Mouse (Mus musculus) hindbrain, embryonic 15.5 days (tissue): ENCODE measurements around the gene Olfr1458. TPM values are rescaled to one million over a fixed set of nuclear protein-coding genes. Genes with fewer than 3 reads are reported as not detected.

ENCODE experiments used
- ATAC-seq: fragments of 200-750 bp; cut with Nextera tagmentation; 2 replicates; pipeline ENCODE4 v1.8.0; 2017; ENCODE audit warnings: low read depth, moderate number of reproducible peaks, moderate TSS enrichment; ENCODE audit not compliant: low FRiP score
- H3K27ac ChIP-seq: fragments of 300-500 bp; sonication (generic); replicated peaks from 2 replicates; pipeline ENCODE4 v1.5.1; 2015; ENCODE audit warnings: mild to moderate bottlenecking, inconsistent platforms
- H3K27me3 ChIP-seq: fragments of 300-500 bp; sonication (generic); 2 replicates; pipeline ENCODE4 v1.6.1; 2015; ENCODE audit warnings: control low read depth, inconsistent platforms
- H3K36me3 ChIP-seq: fragments of 300-500 bp; sonication (generic); 2 replicates; pipeline ENCODE4 v1.6.1; 2015; ENCODE audit warnings: control low read depth, inconsistent platforms
- H3K4me1 ChIP-seq: fragments of 300-500 bp; sonication (generic); replicated peaks from 2 replicates; pipeline ENCODE4 v1.6.1; 2015; ENCODE audit warnings: control low read depth, inconsistent platforms
- H3K4me2 ChIP-seq: fragments of 300-500 bp; sonication (generic); 2 replicates; pipeline ENCODE4 v1.6.1; 2015; ENCODE audit warnings: moderate library complexity, mild to moderate bottlenecking, inconsistent platforms
- H3K4me3 ChIP-seq: fragments of 300-500 bp; sonication (generic); 2 replicates; pipeline ENCODE4 v1.5.1; 2015; ENCODE audit warnings: mild to moderate bottlenecking, inconsistent platforms
- H3K9ac ChIP-seq: fragments of 300-500 bp; sonication (generic); 2 replicates; pipeline ENCODE4 v1.6.1; 2015; ENCODE audit warnings: inconsistent platforms
- H3K9me3 ChIP-seq: fragments of 300-500 bp; sonication (generic); 2 replicates; pipeline ENCODE4 v1.6.1; 2016; ENCODE audit warnings: control low read depth, inconsistent platforms
- WGBS: fragments of 180-500 bp; shearing (Covaris S2); methylation state at CpG from one replicate; pipeline ENCODE4 v1.1.7; 2015; 5-methylcytosine and 5-hydroxymethylcytosine counted together
- polyA plus RNA-seq: library from polyadenylated mRNA; unstranded; fragments of >200 nt; fragmentation: Nextera tagmentation; extraction: Ambion mirVana; gene quantifications from 2 replicates; pipeline ENCODE4 v1.2.1, GENCODE M21; 2015

The Olfr1458 gene
- not detected in 2 replicates for polyA plus RNA-seq

DNA sequence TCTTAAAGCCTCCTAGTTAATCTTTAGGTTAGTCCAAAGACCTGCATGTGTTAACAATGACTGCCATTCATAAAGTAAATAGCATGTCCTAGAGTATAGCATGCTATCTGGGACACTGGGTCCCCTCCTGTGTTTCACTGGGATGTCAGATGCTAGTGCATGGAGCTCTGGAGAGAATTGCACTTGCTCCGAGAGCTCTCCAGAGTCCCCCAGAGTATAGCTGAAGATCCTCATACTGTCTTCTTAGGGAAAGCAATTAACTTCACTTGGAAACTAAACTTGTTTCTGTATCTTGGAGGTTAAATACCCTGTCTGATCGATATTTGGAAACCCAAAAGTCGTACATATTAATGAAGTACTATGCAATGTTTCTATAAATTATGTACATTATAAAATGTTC lies at the start of gene Olfr1458:
Gene Olfr1458 (minus strand): TSS at position 101 of the 400 bp plus-strand sequence.
- WGBS = 87% methylated on average over 3 of the region's 3 CpGs

DNA sequence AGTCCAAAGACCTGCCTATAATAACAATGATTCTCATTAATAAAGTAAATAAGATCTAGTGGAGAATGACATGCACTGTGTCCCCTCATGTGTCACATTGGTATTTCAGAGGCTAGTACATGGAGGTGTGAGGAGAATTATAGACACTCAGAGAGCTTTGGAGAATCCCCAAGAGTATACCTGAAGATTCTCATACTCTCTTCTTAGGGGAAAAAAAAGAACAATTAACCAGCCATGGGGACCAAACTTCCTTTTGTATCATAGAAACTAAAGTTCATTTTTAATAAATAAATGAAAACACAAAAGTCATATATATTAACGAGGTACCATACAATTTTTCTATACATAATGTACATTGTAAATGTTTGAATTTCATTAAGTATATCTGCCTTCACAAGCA lies 42.9 kb upstream of the Olfr1458 start, which contains the start of gene Olfr1459:
Gene Olfr1459 (minus strand): TSS at position 101 of the 400 bp plus-strand sequence.
- Histone ChIP-seq H3K27ac (no peak within 1 kb of the TSS), H3K4me3 (no peak within 1 kb of the TSS), H3K9me3 (0 out of 2 replicates have a peak, but pooled peaks cover 7% of the 10 kb centered on the region), H3K4me2 (no peak within 1 kb of the TSS), H3K4me1 (no peaks in the 10 kb centered on the region), H3K9ac (no peak within 1 kb of the TSS), H3K27me3 (no peaks in the 10 kb centered on the region), H3K36me3 (no peaks in the 10 kb centered on the region)
- WGBS = 80% methylated on average over 1 of the region's 1 CpGs
- no peak for ATAC-seq

More for the DNA sequence above, at the start of gene Olfr1458:
- no peak within 1 kb of the TSS for H3K4me3 ChIP-seq
- H3K9me3 ChIP-seq = peaks cover 11% of the 10 kb centered on the region; the same call in 1 of the 2 replicates
- H3K27me3 ChIP-seq = no peaks in the 10 kb centered on the region
- no peak within 1 kb of the TSS for H3K4me2 ChIP-seq
- H3K4me1 ChIP-seq = no peaks in the 10 kb centered on the region
- no peak for ATAC-seq
- H3K36me3 ChIP-seq = no peaks in the 10 kb centered on the region
- no peak within 1 kb of the TSS for H3K9ac ChIP-seq
- no peak within 1 kb of the TSS for H3K27ac ChIP-seq

DNA sequence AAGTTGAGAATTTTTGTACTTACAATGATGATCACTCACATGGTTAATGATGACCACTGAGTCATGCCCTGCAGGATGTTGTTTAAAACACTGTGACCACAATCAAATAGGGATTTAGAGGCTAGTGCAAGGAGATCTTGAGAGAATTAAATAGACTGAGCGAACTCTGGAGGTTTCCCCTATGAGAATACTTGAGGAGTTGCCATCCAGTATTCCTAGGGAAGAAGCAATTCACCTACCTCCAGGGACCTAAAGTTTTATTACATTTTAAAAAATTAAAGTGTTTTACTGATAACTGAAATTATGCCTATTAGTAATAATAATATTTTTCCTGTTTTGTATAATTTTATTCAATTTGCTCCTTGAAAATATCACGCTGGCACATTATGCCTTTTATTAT lies 8.8 kb downstream of the Olfr1458 start, which contains the start of gene Olfr1457:
Gene Olfr1457 (minus strand): TSS at position 101 of the 400 bp plus-strand sequence.
- Histone ChIP-seq H3K27ac (no peak within 1 kb of the TSS), H3K4me3 (no peak within 1 kb of the TSS), H3K4me1 (no peaks in the 10 kb centered on the region), H3K9me3 (no peaks in the 10 kb centered on the region), H3K36me3 (no peaks in the 10 kb centered on the region), H3K27me3 (no peaks in the 10 kb centered on the region), H3K4me2 (no peak within 1 kb of the TSS), H3K9ac (no peak within 1 kb of the TSS)
- ATAC-seq = no peak
- WGBS = 83% methylated on average over 2 of the region's 2 CpGs

DNA sequence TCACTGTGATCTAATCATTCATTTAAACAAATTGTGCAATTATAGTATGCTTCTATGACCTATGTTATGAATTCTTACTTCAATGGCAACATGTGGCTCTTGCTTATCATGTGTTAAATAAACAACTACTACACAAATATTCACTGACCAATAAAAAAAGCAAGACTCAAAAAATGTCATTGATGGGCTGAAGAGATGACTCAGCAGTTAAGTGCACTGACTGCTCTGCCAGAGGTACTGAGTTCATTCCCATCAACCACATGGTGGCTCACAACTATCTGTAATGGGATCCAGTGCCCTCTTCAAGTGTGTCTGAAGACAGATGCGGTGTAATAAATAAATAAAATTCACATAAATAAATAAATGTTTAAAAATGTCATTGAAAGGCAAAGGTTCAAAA lies 12.7 kb downstream of the Olfr1458 start:
- Histone ChIP-seq H3K9ac (no peak overlapping the region), H3K27me3 (no peaks in the 10 kb centered on the region), H3K9me3 (peaks cover 8% of the 10 kb centered on the region; the same call in 1 of the 2 replicates), H3K4me1 (no peaks in the 10 kb centered on the region), H3K36me3 (no peaks in the 10 kb centered on the region), H3K4me2 (no peak overlapping the region), H3K27ac (no peak overlapping the region), H3K4me3 (no peak overlapping the region)
- no peak for ATAC-seq
- 86% methylated on average over 1 of the region's 1 CpGs for WGBS

DNA sequence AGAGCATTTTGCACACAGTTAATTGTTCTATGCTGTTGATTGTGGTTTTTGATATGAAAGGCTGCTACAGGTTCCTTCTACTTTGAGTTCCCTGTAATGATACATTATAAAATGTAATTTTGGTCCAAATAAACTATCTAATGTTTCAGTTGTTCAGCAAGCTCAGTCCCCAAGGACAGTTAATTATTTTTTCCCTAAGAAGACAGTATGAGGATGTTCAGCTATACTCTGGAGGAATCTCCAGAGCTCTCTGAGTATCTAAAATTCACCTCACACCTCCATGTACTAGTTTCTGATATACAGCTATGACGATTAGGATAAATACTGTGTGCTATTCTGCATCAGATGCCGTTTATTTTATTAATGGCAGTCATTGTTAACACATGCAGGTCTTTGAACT lies 46.3 kb downstream of the Olfr1458 start, which contains the start of gene Olfr1454:
Gene Olfr1454 (plus strand): TSS at position 301 of the 400 bp plus-strand sequence.
- no peak within 1 kb of the TSS for H3K27ac ChIP-seq
- no peaks in the 10 kb centered on the region for H3K27me3 ChIP-seq
- H3K4me2 ChIP-seq = no peak within 1 kb of the TSS
- WGBS = 80% methylated on average over 2 of the region's 2 CpGs
- no peak within 1 kb of the TSS for H3K4me3 ChIP-seq
- no peak within 1 kb of the TSS for H3K9ac ChIP-seq
- ATAC-seq = no peak
- H3K4me1 ChIP-seq = no peaks in the 10 kb centered on the region
- no peaks in the 10 kb centered on the region for H3K36me3 ChIP-seq
- peaks cover 26% of the 10 kb centered on the region; the same call in 1 of the 2 replicates for H3K9me3 ChIP-seq

Other genes with a start within 250 kb of the Olfr1458 start
- gene Olfr1444, start 249.5 kb downstream of the Olfr1458 start, polyA plus RNA-seq = not detected in 2 replicates
- gene Olfr1445, start 222.9 kb downstream of the Olfr1458 start, polyA plus RNA-seq = not detected in 2 replicates
- gene Olfr1446, start 213.3 kb downstream of the Olfr1458 start, polyA plus RNA-seq = not detected in 2 replicates
- not detected in 2 replicates for gene Olfr1447, start 203.0 kb downstream of the Olfr1458 start, polyA plus RNA-seq
- not detected in 2 replicates for gene Olfr1448, start 182.4 kb downstream of the Olfr1458 start, polyA plus RNA-seq
- not detected in 2 replicates for gene Olfr1449, start 175.9 kb downstream of the Olfr1458 start, polyA plus RNA-seq
- gene Olfr1450, start 156.5 kb downstream of the Olfr1458 start, polyA plus RNA-seq = not detected in 2 replicates
- gene Olfr1451, start 111.8 kb downstream of the Olfr1458 start, polyA plus RNA-seq = not detected in 2 replicates
- not detected in 2 replicates for gene Olfr1453, start 78.4 kb downstream of the Olfr1458 start, polyA plus RNA-seq
- not detected in 2 replicates for gene Olfr1454, start 46.2 kb downstream of the Olfr1458 start, polyA plus RNA-seq
- gene Olfr1457, start 8.9 kb downstream of the Olfr1458 start, polyA plus RNA-seq = not detected in 2 replicates
- gene Olfr1459, start 42.8 kb upstream of the Olfr1458 start, polyA plus RNA-seq = not detected in 2 replicates
- gene Olfr1461, start 56.2 kb upstream of the Olfr1458 start, polyA plus RNA-seq = not detected in 2 replicates
- not detected in 2 replicates for gene Olfr1462, start 79.0 kb upstream of the Olfr1458 start, polyA plus RNA-seq
- not detected in 2 replicates for gene Olfr1463, start 124.6 kb upstream of the Olfr1458 start, polyA plus RNA-seq
- gene Olfr1465, start 208.8 kb upstream of the Olfr1458 start, polyA plus RNA-seq = not detected in 2 replicates
- gene Olfr1466, start 232.1 kb upstream of the Olfr1458 start, polyA plus RNA-seq = not detected in 2 replicates